Mouse (Mus musculus): ENCODE results near the gene Rnase1. TPM values are rescaled to one million over a fixed set of nuclear protein-coding genes. Genes with fewer than 3 reads are reported as not detected.

Gene Rnase1
- total and polyA plus RNA-seq, 2 experiments from 2014 or later = 0.16 to 1.6 TPM

DNA sequence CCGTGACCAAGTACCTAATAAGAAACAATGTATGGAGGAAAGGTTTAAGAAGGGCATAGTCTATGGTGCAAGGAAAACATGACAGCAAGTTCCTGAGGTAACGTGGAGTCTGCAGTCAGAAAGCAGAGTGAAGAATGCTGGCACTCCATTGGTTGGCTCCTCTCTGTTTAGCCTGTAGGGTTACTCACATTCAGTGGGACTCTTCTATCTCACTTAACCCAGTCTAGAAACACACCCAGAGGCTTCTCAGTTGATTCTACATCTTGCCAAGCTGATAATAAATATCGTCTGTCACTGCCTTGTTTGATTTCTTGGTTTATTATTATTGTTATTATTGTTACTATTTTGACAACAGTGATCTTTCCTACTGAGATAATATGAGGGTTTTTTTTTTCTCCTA lies 4.0 kb downstream of the Rnase1 start:
- H3K36me3 ChIP-seq (ENCODE audit: insufficient read depth, low read length) = no peaks in the 10 kb centered on the region
- H3K27ac ChIP-seq = no peak overlapping the region
- DNase-seq (ENCODE audit: low spot score) (no peak), ATAC-seq (no peak)
- H3K27me3 ChIP-seq (ENCODE audit: insufficient read depth, low read length) = no peaks in the 10 kb centered on the region
- no peaks in the 10 kb centered on the region for H3K4me1 ChIP-seq (ENCODE audit: insufficient read depth, low read length)
- no peak for TF ChIP-seq CTCF (IDR thresholded peaks at IDR 0.05; ENCODE audit: low read depth)
- no peak overlapping the region for H3K4me2 ChIP-seq (ENCODE audit: low read depth, low read length)
- no peaks in the 10 kb centered on the region for H3K9me3 ChIP-seq (ENCODE audit: low read length)
- WGBS = 79% methylated on average over 3 of the region's 3 CpGs
- H3K9ac ChIP-seq (replicated peaks; ENCODE audit: low read length) = no peak overlapping the region
- no peak overlapping the region for H3K4me3 ChIP-seq (ENCODE audit: low read length)

DNA sequence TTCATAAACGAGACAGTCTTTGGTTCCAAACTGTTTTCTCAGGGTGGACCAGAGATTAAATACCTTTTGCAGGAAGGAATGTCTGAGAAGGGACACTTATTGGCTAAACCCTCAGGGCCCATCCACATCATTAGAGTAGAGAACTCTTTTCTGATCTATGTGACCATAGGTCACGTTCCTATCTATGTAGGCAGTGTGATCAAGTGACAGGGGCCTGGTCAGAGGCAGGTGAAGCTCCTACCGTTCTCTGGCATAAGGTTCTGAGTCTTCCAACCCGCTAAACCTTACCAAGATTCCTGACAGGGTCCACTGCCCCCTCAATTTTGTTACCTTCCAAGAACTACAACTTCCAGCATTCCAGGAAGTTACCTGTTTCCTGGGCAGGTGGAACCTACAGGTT lies 4.5 kb downstream of the Rnase1 start:
- H3K4me2 ChIP-seq (ENCODE audit: low read depth, low read length) = no peak overlapping the region
- no peaks in the 10 kb centered on the region for H3K9me3 ChIP-seq (ENCODE audit: low read length)
- ATAC-seq (no peak), DNase-seq (ENCODE audit: low spot score) (no peak)
- no peak overlapping the region for H3K4me3 ChIP-seq (ENCODE audit: low read length)
- no peak overlapping the region for H3K27ac ChIP-seq
- H3K27me3 ChIP-seq (ENCODE audit: insufficient read depth, low read length) = no peaks in the 10 kb centered on the region
- H3K36me3 ChIP-seq (ENCODE audit: insufficient read depth, low read length) = no peaks in the 10 kb centered on the region
- H3K9ac ChIP-seq (replicated peaks; ENCODE audit: low read length) = no peak overlapping the region
- 89% methylated on average over 4 of the region's 4 CpGs for WGBS
- TF ChIP-seq CTCF (IDR thresholded peaks at IDR 0.05; ENCODE audit: low read depth) = no peak
- H3K4me1 ChIP-seq (ENCODE audit: insufficient read depth, low read length) = no peaks in the 10 kb centered on the region

DNA sequence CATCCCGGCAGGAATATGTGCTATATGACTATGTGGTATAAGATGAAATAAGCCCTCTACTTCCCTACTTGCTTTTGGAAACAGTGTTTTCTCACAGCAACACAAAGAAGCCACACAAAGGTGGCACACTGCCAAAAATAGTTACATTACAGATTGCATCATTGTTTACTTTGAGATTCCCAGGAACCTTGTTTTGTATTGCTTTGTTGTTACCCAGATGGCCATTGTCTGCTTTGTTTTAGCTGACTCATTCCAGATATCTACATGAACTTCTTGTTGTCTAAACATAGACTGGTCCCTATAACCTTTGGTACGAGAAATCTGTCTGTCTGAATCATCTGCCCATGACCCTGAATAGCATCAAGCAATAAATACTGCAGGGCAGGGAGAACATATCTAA lies 6.2 kb downstream of the Rnase1 start:
- Histone ChIP-seq H3K27me3 (ENCODE audit: insufficient read depth, low read length) (no peaks in the 10 kb centered on the region), H3K4me2 (ENCODE audit: low read depth, low read length) (no peak overlapping the region), H3K36me3 (ENCODE audit: insufficient read depth, low read length) (no peaks in the 10 kb centered on the region), H3K4me3 (ENCODE audit: low read length) (no peak overlapping the region), H3K27ac (no peak overlapping the region), H3K9me3 (ENCODE audit: low read length) (no peaks in the 10 kb centered on the region), H3K9ac (replicated peaks; ENCODE audit: low read length) (no peak overlapping the region), H3K4me1 (ENCODE audit: insufficient read depth, low read length) (no peaks in the 10 kb centered on the region)
- TF ChIP-seq CTCF (IDR thresholded peaks at IDR 0.05; ENCODE audit: low read depth) = no peak
- ATAC-seq (no peak), DNase-seq (ENCODE audit: low spot score) (peak; percentile 21)
- 79% methylated on average over 2 of the region's 2 CpGs for WGBS

DNA sequence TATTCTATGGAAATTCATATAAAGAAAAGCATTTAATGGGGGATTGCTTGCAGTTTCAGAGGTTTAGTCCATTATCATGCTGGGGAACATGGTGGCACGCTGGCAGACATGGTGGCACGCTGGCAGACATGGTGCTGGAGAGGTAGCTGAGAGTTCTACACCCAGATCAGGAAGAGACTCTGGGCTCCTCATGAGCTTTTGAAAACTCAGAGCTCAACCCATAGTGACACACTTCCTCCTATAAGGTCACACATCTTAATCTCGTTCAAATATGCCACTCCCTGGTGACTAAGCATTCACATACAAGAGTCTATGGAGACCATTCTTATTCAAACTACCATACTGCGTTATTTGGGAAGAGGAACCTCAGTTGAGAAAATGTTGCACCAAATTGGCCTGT lies 14.2 kb downstream of the Rnase1 start:
- Histone ChIP-seq H3K4me2 (ENCODE audit: low read depth, low read length) (no peak overlapping the region), H3K27me3 (ENCODE audit: insufficient read depth, low read length) (no peaks in the 10 kb centered on the region), H3K36me3 (ENCODE audit: insufficient read depth, low read length) (no peaks in the 10 kb centered on the region), H3K9me3 (ENCODE audit: low read length) (no peaks in the 10 kb centered on the region), H3K4me3 (ENCODE audit: low read length) (no peak overlapping the region), H3K4me1 (ENCODE audit: insufficient read depth, low read length) (no peaks in the 10 kb centered on the region), H3K9ac (replicated peaks; ENCODE audit: low read length) (no peak overlapping the region), H3K27ac (no peak overlapping the region)
- TF ChIP-seq CTCF (IDR thresholded peaks at IDR 0.05; ENCODE audit: low read depth) = no peak
- no peak for DNase-seq (ENCODE audit: low spot score)
- 91% methylated on average over 4 of the region's 4 CpGs for WGBS
- no peak for ATAC-seq

DNA sequence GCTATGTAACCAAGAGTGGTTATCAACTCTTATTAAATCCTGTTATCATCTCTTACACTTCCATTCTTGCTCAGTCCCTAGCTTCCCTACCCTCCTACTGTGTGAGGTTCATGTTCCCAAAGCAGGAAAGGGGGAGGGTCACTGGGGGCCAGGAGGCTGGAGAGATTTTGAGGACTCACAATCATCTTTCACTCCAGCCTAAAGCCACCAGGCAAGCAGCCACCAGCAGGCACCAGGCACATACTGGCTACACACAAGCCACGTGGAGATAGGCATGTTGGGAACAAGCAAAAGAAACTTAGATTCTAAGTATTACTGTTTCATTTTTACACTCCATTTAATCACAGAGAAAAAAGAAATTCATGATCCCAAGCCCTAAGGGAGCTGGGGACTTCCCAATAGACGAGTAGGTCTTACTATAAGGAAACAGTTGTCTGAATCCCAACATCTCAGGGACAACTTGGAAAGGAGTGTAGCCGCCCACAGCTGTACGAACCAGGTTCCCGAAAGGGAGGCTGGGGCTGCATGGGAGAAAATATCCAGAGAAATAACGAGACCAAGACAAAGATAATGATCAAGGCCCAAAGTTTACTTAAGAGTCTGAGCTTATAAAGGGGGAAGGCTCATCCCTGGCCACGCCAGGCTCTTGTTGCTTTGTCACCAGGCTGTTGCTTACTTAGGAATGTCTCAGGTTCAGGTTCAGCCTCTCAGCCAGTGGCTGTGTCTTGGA lies 15.3 kb downstream of the Rnase1 start:
- no peak for TF ChIP-seq CTCF (IDR thresholded peaks at IDR 0.05; ENCODE audit: low read depth)
- Histone ChIP-seq H3K36me3 (ENCODE audit: insufficient read depth, low read length) (no peaks in the 10 kb centered on the region), H3K4me2 (ENCODE audit: low read depth, low read length) (no peak overlapping the region), H3K27me3 (ENCODE audit: insufficient read depth, low read length) (no peaks in the 10 kb centered on the region), H3K4me3 (ENCODE audit: low read length) (no peak overlapping the region), H3K4me1 (ENCODE audit: insufficient read depth, low read length) (no peaks in the 10 kb centered on the region), H3K9ac (replicated peaks; ENCODE audit: low read length) (no peak overlapping the region), H3K9me3 (ENCODE audit: low read length) (no peaks in the 10 kb centered on the region), H3K27ac (no peak overlapping the region)
- WGBS = 80% methylated on average over 7 of the region's 7 CpGs
- no peak for ATAC-seq
- DNase-seq (ENCODE audit: low spot score) = no peak

DNA sequence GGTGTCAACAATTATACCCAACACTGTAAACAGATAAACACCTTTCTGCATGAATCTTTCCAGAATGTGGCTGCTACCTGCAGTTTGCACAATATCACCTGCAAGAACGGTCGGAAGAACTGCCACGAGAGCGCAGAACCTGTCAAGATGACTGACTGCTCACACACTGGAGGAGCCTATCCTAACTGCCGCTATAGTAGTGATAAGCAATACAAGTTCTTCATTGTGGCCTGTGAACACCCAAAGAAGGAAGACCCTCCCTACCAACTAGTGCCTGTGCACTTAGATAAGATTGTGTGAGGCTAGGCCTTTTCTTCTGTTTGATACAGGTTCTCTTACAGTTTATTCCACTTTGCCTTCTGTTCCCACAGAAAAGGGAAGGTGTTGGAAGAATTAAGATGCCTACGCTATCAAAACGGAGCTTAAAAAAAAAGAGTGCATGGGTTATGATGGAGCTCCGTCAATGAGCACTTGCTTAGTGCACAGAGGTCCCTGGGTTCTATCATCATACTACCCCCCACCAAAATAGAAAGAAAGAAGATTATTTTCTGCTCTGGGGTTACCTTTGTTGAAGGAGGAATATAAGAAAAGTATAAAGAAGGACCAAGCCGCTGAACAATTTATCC lies 16.2 kb downstream of the Rnase1 start:
- Histone ChIP-seq H3K4me2 (ENCODE audit: low read depth, low read length) (no peak overlapping the region), H3K9ac (replicated peaks; ENCODE audit: low read length) (no peak overlapping the region), H3K4me1 (ENCODE audit: insufficient read depth, low read length) (no peaks in the 10 kb centered on the region), H3K27me3 (ENCODE audit: insufficient read depth, low read length) (no peaks in the 10 kb centered on the region), H3K36me3 (ENCODE audit: insufficient read depth, low read length) (no peaks in the 10 kb centered on the region), H3K4me3 (ENCODE audit: low read length) (no peak overlapping the region), H3K9me3 (ENCODE audit: low read length) (0 out of 2 replicates have a peak, but pooled peaks cover 1% of the 10 kb centered on the region), H3K27ac (no peak overlapping the region)
- no peak for TF ChIP-seq CTCF (IDR thresholded peaks at IDR 0.05; ENCODE audit: low read depth)
- 93% methylated on average over 9 of the region's 9 CpGs for WGBS
- DNase-seq (ENCODE audit: low spot score) (no peak), ATAC-seq (no peak)

DNA sequence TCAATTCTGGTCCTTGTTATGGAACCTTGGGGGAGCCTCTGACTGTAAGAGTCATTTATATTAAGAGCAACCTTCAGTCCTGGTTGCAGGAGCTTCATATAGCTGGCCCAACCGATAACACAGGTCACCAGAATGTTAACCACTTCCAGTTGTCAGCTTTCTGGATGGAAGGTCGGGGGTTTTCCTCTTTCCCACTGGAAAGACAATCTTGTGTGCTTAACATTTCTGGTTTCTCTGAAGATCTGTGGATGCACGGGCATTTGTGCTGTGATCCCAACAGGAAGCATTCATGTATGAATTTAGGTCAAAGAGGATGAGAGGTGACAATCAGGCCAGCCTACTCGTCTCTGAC lies 17.0 kb downstream of the Rnase1 start:
- Histone ChIP-seq H3K36me3 (ENCODE audit: insufficient read depth, low read length) (no peaks in the 10 kb centered on the region), H3K4me2 (ENCODE audit: low read depth, low read length) (no peak overlapping the region), H3K4me3 (ENCODE audit: low read length) (no peak overlapping the region), H3K9ac (replicated peaks; ENCODE audit: low read length) (no peak overlapping the region), H3K27ac (no peak overlapping the region), H3K27me3 (ENCODE audit: insufficient read depth, low read length) (no peaks in the 10 kb centered on the region), H3K4me1 (ENCODE audit: insufficient read depth, low read length) (no peaks in the 10 kb centered on the region), H3K9me3 (ENCODE audit: low read length) (0 out of 2 replicates have a peak, but pooled peaks cover 3% of the 10 kb centered on the region)
- no peak for TF ChIP-seq CTCF (IDR thresholded peaks at IDR 0.05; ENCODE audit: low read depth)
- WGBS = 79% methylated on average over 4 of the region's 4 CpGs
- DNase-seq (ENCODE audit: low spot score) = no peak
- no peak for ATAC-seq

All from hindbrain, postnatal 0 days (tissue).